Mouse (Mus musculus) embryonic facial prominence, embryonic 12.5 days (tissue): ENCODE measurements around the gene Dynlt1b. TPM values are rescaled to one million over a fixed set of nuclear protein-coding genes. Genes with fewer than 3 reads are reported as not detected.
"Not testable (repeated sequence)": the region's sequence is repeated elsewhere in the genome, so short reads cannot be mapped to it uniquely, and the experiment has no call there.

Experiments
- ATAC-seq: fragments of 200-750 bp; cut with Nextera tagmentation; 2 replicates; pipeline ENCODE4 v1.8.0; 2017; ENCODE audit not compliant: insufficient number of reproducible peaks, insufficient read depth, low FRiP score, low TSS enrichment
- H3K27ac ChIP-seq: fragments of 300-500 bp; sonication (generic); 2 replicates; pipeline ENCODE4 v1.5.1; 2016; ENCODE audit warnings: mild to moderate bottlenecking
- H3K27me3 ChIP-seq: fragments of 300-500 bp; sonication (generic); 2 replicates; pipeline ENCODE4 v1.6.1; 2016; ENCODE audit warnings: mild to moderate bottlenecking, moderate library complexity
- H3K36me3 ChIP-seq: fragments of 300-500 bp; sonication (generic); 2 replicates; pipeline ENCODE4 v1.6.1; 2016; ENCODE audit warnings: mild to moderate bottlenecking
- H3K4me1 ChIP-seq: fragments of 300-500 bp; sonication (generic); 2 replicates; pipeline ENCODE4 v1.6.1; 2016
- H3K4me2 ChIP-seq: fragments of 300-500 bp; sonication (generic); replicated peaks from 2 replicates; pipeline ENCODE4 v1.6.1; 2016; ENCODE audit warnings: mild to moderate bottlenecking, moderate library complexity
- H3K4me3 ChIP-seq: fragments of 300-500 bp; sonication (generic); 2 replicates; pipeline ENCODE4 v1.5.1; 2016; ENCODE audit warnings: mild to moderate bottlenecking
- H3K9ac ChIP-seq: fragments of 300-500 bp; sonication (generic); 2 replicates; pipeline ENCODE4 v1.6.1; 2016; ENCODE audit warnings: mild to moderate bottlenecking, moderate library complexity
- H3K9me3 ChIP-seq: fragments of 300-500 bp; sonication (generic); 2 replicates; pipeline ENCODE4 v1.6.1; 2016; ENCODE audit warnings: mild to moderate bottlenecking, moderate library complexity
- WGBS: fragments of 180-500 bp; shearing (Covaris S2); methylation state at CpG from one replicate; pipeline ENCODE4 v1.1.7; 2016; 5-methylcytosine and 5-hydroxymethylcytosine counted together
- polyA plus RNA-seq: library from polyadenylated mRNA; unstranded; fragments of >200 nt; fragmentation: Nextera tagmentation; extraction: Ambion mirVana; gene quantifications from 2 replicates; pipeline ENCODE4 v1.2.1, GENCODE M21; 2016

Gene Dynlt1b
- polyA plus RNA-seq, result 511 and 553 TPM in 2 replicates

- not testable (repeated sequence) for H3K4me1 ChIP-seq, H3K9me3 ChIP-seq, H3K27me3 ChIP-seq
- Histone ChIP-seq H3K27ac (peak within 1 kb of the TSS; percentile 41; the same call in 1 of the 2 replicates), H3K9ac (peak within 1 kb of the TSS; percentile 65), H3K4me3 (peak within 1 kb of the TSS; percentile 47), H3K4me2 (peak within 1 kb of the TSS; percentile 54), H3K36me3 (peaks cover 14% of the 10 kb centered on the region; the same call in 1 of the 2 replicates)
- peak; percentile 94 for ATAC-seq
- under 1% methylated on average over 27 of the region's 27 CpGs for WGBS
These were observed at the start of gene Dynlt1b for GRCm38 (mm10) chr17:6429945-6430344. TSS of gene Dynlt1b (plus strand) at chr17:6430112.

- H3K36me3 ChIP-seq, H3K4me1 ChIP-seq, H3K9ac ChIP-seq, H3K27ac ChIP-seq, H3K4me3 ChIP-seq, H3K9me3 ChIP-seq, H3K4me2 ChIP-seq, H3K27me3 ChIP-seq: not testable (repeated sequence)
- WGBS, result 80% methylated on average over 1 of the region's 8 CpGs
- ATAC-seq, result peak; percentile 23; the same call in 1 of the 2 replicates
These were observed 49.6 kb upstream of the Dynlt1b start for GRCm38 (mm10) chr17:6380182-6380841.

GRCm38 (mm10) chr17:6381071-6381682 is 48.7 kb upstream of the Dynlt1b start:
- H3K9ac ChIP-seq, H3K27me3 ChIP-seq, H3K4me1 ChIP-seq, H3K36me3 ChIP-seq, H3K4me2 ChIP-seq, H3K27ac ChIP-seq, H3K9me3 ChIP-seq, H3K4me3 ChIP-seq, ATAC-seq: not testable (repeated sequence)
- WGBS, result no CpG with 5 or more reads among the region's 8 CpGs

GRCm38 (mm10) chr17:6386927-6387326 is 43.0 kb upstream of the Dynlt1b start:
- H3K4me2 ChIP-seq, H3K27me3 ChIP-seq, H3K4me1 ChIP-seq, H3K27ac ChIP-seq, H3K9me3 ChIP-seq, H3K9ac ChIP-seq, H3K4me3 ChIP-seq, H3K36me3 ChIP-seq: not testable (repeated sequence)
- ATAC-seq, result peak; percentile 67; the same call in 1 of the 2 replicates
- WGBS, result no CpG with 5 or more reads among the region's 4 CpGs

GRCm38 (mm10) chr17:6387380-6387911 is 42.5 kb upstream of the Dynlt1b start:
- not testable (repeated sequence) for H3K4me3 ChIP-seq, ATAC-seq, H3K4me1 ChIP-seq, H3K27me3 ChIP-seq, H3K36me3 ChIP-seq, H3K9me3 ChIP-seq, H3K9ac ChIP-seq, H3K4me2 ChIP-seq, H3K27ac ChIP-seq
- WGBS, result no CpG with 5 or more reads among the region's 9 CpGs

- ATAC-seq, H3K27me3 ChIP-seq, H3K27ac ChIP-seq, H3K4me3 ChIP-seq, H3K9ac ChIP-seq, H3K36me3 ChIP-seq, H3K4me2 ChIP-seq, H3K9me3 ChIP-seq, H3K4me1 ChIP-seq: not testable (repeated sequence)
- 85% methylated on average over 5 of the region's 7 CpGs for WGBS
These were observed 40.4 kb upstream of the Dynlt1b start for GRCm38 (mm10) chr17:6389463-6389862.

- H3K27ac ChIP-seq, H3K9me3 ChIP-seq, H3K4me2 ChIP-seq, H3K4me3 ChIP-seq, H3K36me3 ChIP-seq, H3K4me1 ChIP-seq, H3K27me3 ChIP-seq, H3K9ac ChIP-seq, ATAC-seq: not testable (repeated sequence)
- WGBS, result 88% methylated on average over 1 of the region's 2 CpGs
These were observed 39.2 kb upstream of the Dynlt1b start for GRCm38 (mm10) chr17:6390731-6391130.

GRCm38 (mm10) chr17:6391736-6392135 is 38.2 kb upstream of the Dynlt1b start:
- not testable (repeated sequence) for H3K4me1 ChIP-seq, H3K4me3 ChIP-seq, H3K36me3 ChIP-seq, H3K27ac ChIP-seq, H3K27me3 ChIP-seq, H3K4me2 ChIP-seq, H3K9ac ChIP-seq, ATAC-seq, H3K9me3 ChIP-seq
- 81% methylated on average over 5 of the region's 6 CpGs for WGBS

- not testable (repeated sequence) for H3K27me3 ChIP-seq, H3K4me2 ChIP-seq, H3K27ac ChIP-seq, H3K9me3 ChIP-seq, H3K36me3 ChIP-seq, H3K9ac ChIP-seq, H3K4me1 ChIP-seq, H3K4me3 ChIP-seq
- ATAC-seq, result peak; percentile 57; the same call in 1 of the 2 replicates
- WGBS, result no CpG with 5 or more reads among the region's 4 CpGs
These were observed 37.2 kb upstream of the Dynlt1b start for GRCm38 (mm10) chr17:6392473-6393340.

GRCm38 (mm10) chr17:6398079-6398478 is 31.8 kb upstream of the Dynlt1b start:
- not testable (repeated sequence) for H3K4me3 ChIP-seq, H3K27me3 ChIP-seq, H3K4me2 ChIP-seq, H3K36me3 ChIP-seq, H3K9me3 ChIP-seq, H3K4me1 ChIP-seq, H3K9ac ChIP-seq, H3K27ac ChIP-seq, ATAC-seq
- WGBS, result 79% methylated on average over 2 of the region's 3 CpGs

GRCm38 (mm10) chr17:6398816-6399215 is 31.1 kb upstream of the Dynlt1b start:
- H3K4me2 ChIP-seq, H3K4me3 ChIP-seq, H3K36me3 ChIP-seq, H3K9me3 ChIP-seq, H3K4me1 ChIP-seq, H3K27me3 ChIP-seq, H3K9ac ChIP-seq, H3K27ac ChIP-seq, ATAC-seq: not testable (repeated sequence)
- 27% methylated on average over 7 of the region's 7 CpGs for WGBS
